Mouse (Mus musculus): Measurements from ENCODE around the gene Lctl. TPM values are rescaled to one million over a fixed set of nuclear protein-coding genes. Genes with fewer than 3 reads are reported as not detected.
"Not testable (repeated sequence)": the region's sequence is repeated elsewhere in the genome, so short reads cannot be mapped to it uniquely, and the experiment has no call there.

The Lctl gene
- polyA plus RNA-seq, 1 experiment, result not detected

DNA sequence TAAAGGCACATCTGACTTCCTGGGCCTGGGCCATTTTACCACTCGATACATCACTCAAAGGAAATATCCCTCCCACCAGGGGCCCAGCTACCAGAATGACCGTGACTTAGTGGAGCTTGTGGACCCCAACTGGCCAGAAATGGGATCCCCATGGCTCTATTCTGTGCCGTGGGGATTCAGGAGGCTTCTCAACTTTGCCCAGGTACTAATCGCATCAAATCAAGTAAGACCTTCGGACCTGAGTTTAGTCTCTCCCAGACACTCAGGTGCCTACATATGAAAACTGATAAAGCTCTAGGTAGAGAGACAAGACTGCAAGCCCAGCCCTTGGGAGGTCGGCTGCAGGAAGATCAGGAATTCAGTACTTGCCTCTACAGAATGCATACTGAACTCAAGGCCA, 14.7 kb downstream of the Lctl start:
- no peaks in the 10 kb centered on the region for H3K4me1 ChIP-seq (ENCODE audit: control insufficient read depth, insufficient read depth, low read length)
- H3K4me3 ChIP-seq (ENCODE audit: insufficient read depth, low read depth, low read length), result no peak overlapping the region
- H3K27ac ChIP-seq (ENCODE audit: insufficient read depth, low read depth, low read length), result no peak overlapping the region
- TF ChIP-seq CTCF (IDR thresholded peaks at IDR 0.05; ENCODE audit: insufficient read depth, low read depth, low read length), result no peak
- TF ChIP-seq POLR2A (IDR thresholded peaks at IDR 0.05; ENCODE audit: insufficient read depth, low read depth, low read length), result no peak
- WGBS, result 89% methylated on average over 6 of the region's 6 CpGs

DNA sequence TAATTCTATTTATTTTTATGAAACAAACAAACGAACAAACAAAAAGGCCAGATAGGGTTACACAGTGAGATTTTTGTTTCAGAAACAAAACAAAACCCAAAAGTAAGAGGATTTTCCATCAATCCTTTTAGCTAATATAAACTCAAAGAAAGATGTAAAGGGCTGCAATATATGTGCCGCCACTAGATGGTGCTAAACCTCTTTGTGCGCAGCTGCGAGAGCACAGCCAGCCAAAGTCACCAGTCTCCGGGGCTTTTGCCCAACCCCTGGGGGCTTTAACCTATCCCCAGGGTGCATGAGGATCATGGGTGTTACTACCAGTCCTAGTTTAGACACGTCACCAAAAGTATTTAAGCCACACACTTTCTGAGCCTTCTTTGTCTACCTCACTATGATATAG, 21.9 kb downstream of the Lctl start:
- WGBS, result 2% methylated on average over 6 of the region's 6 CpGs
- not testable (repeated sequence) for H3K4me3 ChIP-seq (ENCODE audit: insufficient read depth, low read depth, low read length); H3K27ac ChIP-seq (ENCODE audit: insufficient read depth, low read depth, low read length); H3K4me1 ChIP-seq (ENCODE audit: control insufficient read depth, insufficient read depth, low read length)

DNA sequence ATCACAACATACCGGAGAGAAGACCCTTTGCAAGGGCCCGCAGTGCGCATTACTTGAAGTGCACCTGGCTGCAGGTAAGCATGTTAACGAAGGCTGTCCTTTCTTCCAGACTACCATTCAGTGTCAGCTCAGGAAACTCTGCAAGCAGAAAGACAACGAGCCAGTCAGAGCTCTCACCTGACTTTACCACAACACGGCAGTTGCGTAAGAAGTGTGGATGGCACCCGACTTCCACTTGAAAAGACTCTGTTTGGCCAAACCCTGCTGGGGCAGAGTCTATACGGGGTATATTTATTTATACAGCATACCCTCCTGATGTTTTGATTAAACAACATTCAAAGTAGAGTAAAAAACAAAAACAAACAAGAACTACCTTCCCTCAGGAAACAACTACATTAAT, 22.9 kb downstream of the Lctl start:
- WGBS, result 93% methylated on average over 9 of the region's 9 CpGs
- no peaks in the 10 kb centered on the region for H3K4me1 ChIP-seq (ENCODE audit: control insufficient read depth, insufficient read depth, low read length)
- TF ChIP-seq POLR2A (IDR thresholded peaks at IDR 0.05; ENCODE audit: insufficient read depth, low read depth, low read length) (no peak), CTCF (IDR thresholded peaks at IDR 0.05; ENCODE audit: insufficient read depth, low read depth, low read length) (no peak)
- no peak overlapping the region for H3K4me3 ChIP-seq (ENCODE audit: insufficient read depth, low read depth, low read length)
- no peak overlapping the region for H3K27ac ChIP-seq (ENCODE audit: insufficient read depth, low read depth, low read length)

DNA sequence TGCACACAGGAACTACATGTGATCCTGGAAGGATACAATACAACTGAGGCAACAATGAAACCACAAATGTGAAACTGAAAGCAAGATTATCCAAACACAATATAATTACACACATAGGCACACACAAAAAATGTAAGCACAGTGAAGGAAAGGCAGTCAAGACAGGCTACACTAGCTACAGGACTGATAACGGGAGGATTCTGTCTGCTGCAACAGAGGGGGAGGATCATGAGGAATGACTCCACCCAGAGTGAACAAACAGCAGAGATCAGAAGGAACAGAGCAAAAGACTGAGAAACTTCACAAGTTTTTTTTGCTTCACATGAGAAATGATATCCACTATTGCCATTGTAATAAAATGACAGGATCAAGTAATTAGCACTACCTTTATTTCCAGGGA, 39.7 kb downstream of the Lctl start:
- WGBS, result 86% methylated on average over 1 of the region's 1 CpGs
- H3K4me3 ChIP-seq (ENCODE audit: insufficient read depth, low read depth, low read length), result no peak overlapping the region
- no peak for TF ChIP-seq CTCF (IDR thresholded peaks at IDR 0.05; ENCODE audit: insufficient read depth, low read depth, low read length)
- no peak for TF ChIP-seq POLR2A (IDR thresholded peaks at IDR 0.05; ENCODE audit: insufficient read depth, low read depth, low read length)
- no peak overlapping the region for H3K27ac ChIP-seq (ENCODE audit: insufficient read depth, low read depth, low read length)
- no peaks in the 10 kb centered on the region for H3K4me1 ChIP-seq (ENCODE audit: control insufficient read depth, insufficient read depth, low read length)

DNA sequence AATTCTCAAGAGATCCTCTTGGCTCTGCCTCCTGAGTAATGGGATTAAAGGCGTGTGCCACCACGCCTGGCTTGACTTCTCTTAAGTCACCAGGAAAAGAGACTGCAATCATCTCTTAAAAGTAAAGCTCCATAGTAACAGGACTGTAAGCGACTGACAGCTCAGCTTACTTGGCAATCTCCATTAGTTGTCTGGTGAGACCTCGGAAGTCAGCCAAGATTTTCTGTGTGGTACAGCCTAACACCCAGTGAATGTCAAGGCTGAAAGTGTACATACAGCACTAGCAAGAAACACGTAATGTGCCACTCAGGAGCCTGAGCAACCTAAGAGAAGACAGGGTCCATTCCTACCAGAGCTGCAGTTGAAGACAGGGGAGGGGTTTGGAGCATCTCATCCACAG, 43.5 kb downstream of the Lctl start:
- Histone ChIP-seq H3K27ac (ENCODE audit: insufficient read depth, low read depth, low read length) (no peak overlapping the region), H3K4me1 (ENCODE audit: control insufficient read depth, insufficient read depth, low read length) (no peaks in the 10 kb centered on the region), H3K4me3 (ENCODE audit: insufficient read depth, low read depth, low read length) (no peak overlapping the region)
- 90% methylated on average over 5 of the region's 5 CpGs for WGBS
- TF ChIP-seq POLR2A (IDR thresholded peaks at IDR 0.05; ENCODE audit: insufficient read depth, low read depth, low read length), result no peak
- no peak for TF ChIP-seq CTCF (IDR thresholded peaks at IDR 0.05; ENCODE audit: insufficient read depth, low read depth, low read length)

DNA sequence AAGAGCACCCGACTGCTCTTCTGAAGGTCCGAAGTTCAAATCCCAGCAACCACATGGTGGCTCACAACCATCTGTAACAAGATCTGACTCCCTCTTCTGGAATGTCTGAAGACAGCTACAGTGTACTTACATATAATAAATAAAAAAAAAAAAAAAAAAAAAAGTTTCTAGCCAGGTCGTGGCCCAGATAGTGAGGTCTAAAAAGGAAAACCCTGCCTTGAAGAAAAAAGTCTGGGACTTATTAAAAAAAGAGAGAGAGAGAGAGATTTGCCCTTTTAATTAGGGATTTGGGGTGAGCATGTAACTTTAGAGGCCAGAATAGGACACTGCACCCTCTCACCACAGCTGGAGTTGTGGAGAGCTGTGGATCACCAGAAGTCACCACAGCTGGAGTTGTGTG, 53.0 kb downstream of the Lctl start:
- not testable (repeated sequence) for H3K27ac ChIP-seq (ENCODE audit: insufficient read depth, low read depth, low read length); H3K4me3 ChIP-seq (ENCODE audit: insufficient read depth, low read depth, low read length); H3K4me1 ChIP-seq (ENCODE audit: control insufficient read depth, insufficient read depth, low read length)
- 93% methylated on average over 3 of the region's 3 CpGs for WGBS

DNA sequence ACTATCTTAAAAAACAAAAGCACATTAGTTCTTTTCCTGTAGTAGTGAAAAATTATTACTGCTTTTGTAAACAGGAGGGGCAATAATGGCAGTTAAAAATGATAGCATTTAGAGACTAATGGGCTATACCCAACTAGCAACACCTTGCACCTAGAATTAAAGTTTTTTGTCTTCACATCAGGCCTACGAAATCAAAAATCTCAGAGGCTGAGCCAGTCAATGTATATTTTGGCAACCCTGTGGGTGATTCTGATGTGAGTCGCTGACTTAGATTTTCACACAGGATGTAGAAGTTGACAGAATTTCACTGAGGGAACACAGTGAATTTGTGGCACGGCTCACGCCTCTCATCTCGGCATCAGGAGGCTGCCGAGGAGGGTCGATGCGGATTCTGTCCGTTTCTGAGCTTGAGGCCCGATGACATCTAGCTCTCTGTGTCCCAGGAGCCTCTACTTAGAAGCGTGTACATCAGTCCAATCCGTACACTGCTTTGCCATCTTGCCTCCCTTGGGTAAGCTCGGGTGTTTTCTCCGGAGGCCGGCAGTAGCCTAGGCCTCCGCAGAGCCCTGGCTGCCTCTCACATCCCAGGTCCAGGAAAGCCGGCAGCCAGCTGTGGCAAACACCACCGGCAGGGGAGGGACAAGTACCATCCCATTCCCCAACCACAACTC, 55.3 kb downstream of the Lctl start:
- TF ChIP-seq CTCF (IDR thresholded peaks at IDR 0.05; ENCODE audit: insufficient read depth, low read depth, low read length), result no peak
- no peak for TF ChIP-seq POLR2A (IDR thresholded peaks at IDR 0.05; ENCODE audit: insufficient read depth, low read depth, low read length)
- Histone ChIP-seq H3K4me1 (ENCODE audit: control insufficient read depth, insufficient read depth, low read length) (peaks cover 4% of the 10 kb centered on the region; the same call in 1 of the 2 replicates), H3K4me3 (ENCODE audit: insufficient read depth, low read depth, low read length) (peak overlapping the region; percentile 61), H3K27ac (ENCODE audit: insufficient read depth, low read depth, low read length) (0 out of 2 replicates have a peak overlapping the region, but pooled peaks have one; percentile 82)
- 3% methylated on average over 18 of the region's 18 CpGs for WGBS

DNA sequence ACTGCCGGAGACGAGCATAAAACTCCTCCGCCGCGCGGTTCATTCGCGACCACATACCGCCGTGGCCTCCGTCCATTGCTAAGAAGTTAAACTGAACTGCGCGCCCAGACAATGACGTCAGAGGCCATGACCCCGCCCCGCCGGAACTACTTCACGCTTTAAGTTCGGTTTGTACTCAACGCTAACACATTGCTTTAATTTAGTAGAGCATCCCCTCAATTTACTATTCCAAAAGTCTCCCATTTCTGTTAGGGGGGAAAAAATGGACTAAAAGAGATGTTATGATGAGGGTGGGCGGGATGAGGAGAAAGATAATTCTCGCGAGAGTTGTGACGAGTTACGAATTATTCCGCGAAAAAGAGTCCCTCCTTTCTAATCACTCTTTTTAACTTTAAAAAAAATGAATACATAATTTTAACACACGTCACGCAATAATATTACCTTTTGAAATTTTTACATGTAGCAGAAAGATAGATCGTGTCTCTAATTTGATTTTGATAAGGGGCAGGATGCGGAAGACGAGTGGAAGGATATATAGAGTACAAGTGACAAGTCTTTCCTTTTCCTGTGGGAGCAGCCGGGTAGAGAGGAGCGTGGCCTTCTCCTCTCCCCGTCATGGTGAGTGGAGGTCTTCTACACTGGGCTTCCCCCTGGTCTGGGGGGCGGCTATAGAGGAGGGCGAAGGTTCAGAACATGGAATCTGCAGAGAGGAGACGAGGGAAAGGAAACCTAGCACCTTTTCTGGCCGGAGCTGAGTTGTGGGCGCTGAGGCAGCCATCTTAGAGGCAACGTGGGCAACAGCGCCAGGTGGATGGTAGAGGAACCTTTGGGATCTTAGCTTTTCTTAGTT, 56.1 kb downstream of the Lctl start, which contains the start of the genes Zwilch and Rpl4:
TSS of gene Zwilch (minus strand) at position 289 of the 850 bp plus-strand sequence.
TSS of gene Rpl4 (plus strand) at position 560 of the 850 bp plus-strand sequence.
- H3K27ac ChIP-seq (ENCODE audit: insufficient read depth, low read depth, low read length), result peak within 1 kb of the TSS; percentile 82
- under 1% methylated on average over 41 of the region's 42 CpGs for WGBS
- TF ChIP-seq POLR2A (IDR thresholded peaks at IDR 0.05; ENCODE audit: insufficient read depth, low read depth, low read length) (peak; percentile 80; the same call in 1 of the 2 replicates), CTCF (IDR thresholded peaks at IDR 0.05; ENCODE audit: insufficient read depth, low read depth, low read length) (no peak)
- peak within 1 kb of the TSS; percentile 74 for H3K4me3 ChIP-seq (ENCODE audit: insufficient read depth, low read depth, low read length)
- peaks cover 4% of the 10 kb centered on the region; the same call in 1 of the 2 replicates for H3K4me1 ChIP-seq (ENCODE audit: control insufficient read depth, insufficient read depth, low read length)

DNA sequence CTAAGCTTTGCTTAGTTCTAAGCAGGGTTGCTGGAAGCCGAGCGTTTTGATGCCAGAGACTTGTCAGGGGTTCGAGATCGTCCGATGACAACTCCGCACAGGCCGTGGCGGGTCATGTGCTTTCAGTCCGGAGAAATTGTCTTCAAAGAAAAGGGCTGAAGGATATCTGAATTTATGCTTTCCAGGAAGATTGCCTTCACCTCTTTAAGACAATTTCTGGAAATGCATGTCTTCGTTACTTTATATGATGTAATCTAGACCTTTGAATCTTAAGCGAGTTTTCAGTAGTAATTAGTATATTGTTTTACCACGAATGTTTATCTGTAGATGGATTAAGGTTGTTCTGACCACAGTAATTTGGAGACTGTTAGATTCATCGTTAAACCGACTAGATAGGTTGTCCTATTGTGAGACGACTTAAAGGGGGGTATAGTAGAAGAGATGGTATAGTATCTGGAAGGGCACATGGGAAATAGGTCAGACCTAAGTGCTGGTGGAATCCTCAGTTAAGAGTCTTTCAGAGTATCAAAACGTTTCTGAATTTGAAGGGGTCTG, 56.8 kb downstream of the Lctl start:
- no peak for TF ChIP-seq POLR2A (IDR thresholded peaks at IDR 0.05; ENCODE audit: insufficient read depth, low read depth, low read length)
- no peak for TF ChIP-seq CTCF (IDR thresholded peaks at IDR 0.05; ENCODE audit: insufficient read depth, low read depth, low read length)
- under 1% methylated on average over 16 of the region's 16 CpGs for WGBS
- peaks cover 4% of the 10 kb centered on the region; the same call in 1 of the 2 replicates for H3K4me1 ChIP-seq (ENCODE audit: control insufficient read depth, insufficient read depth, low read length)

More for the DNA sequence above, 56.8 kb downstream of the Lctl start:
- Histone ChIP-seq H3K4me3 (ENCODE audit: insufficient read depth, low read depth, low read length) (peak overlapping the region; percentile 74), H3K27ac (ENCODE audit: insufficient read depth, low read depth, low read length) (no peak overlapping the region)
